Mouse (Mus musculus) testis, adult 2 months (tissue): Measurements from ENCODE around the gene Dgkz.

Experiments
- CTCF ChIP-seq: fragments of 200-500 bp; IDR thresholded peaks from 2 replicates; pipeline ENCODE4 v1.5.1; 2012; ENCODE audit warnings: low read depth, mild to moderate bottlenecking, inconsistent platforms, low read length, moderate library complexity; ENCODE audit not compliant: control insufficient read depth, insufficient read depth, insufficient replicate concordance
- POLR2A ChIP-seq: fragments of 200-500 bp; IDR thresholded peaks from 2 replicates; pipeline ENCODE4 v1.6.1; 2012; ENCODE audit warnings: low read depth, mild to moderate bottlenecking, inconsistent platforms, low read length, moderate library complexity; ENCODE audit not compliant: control insufficient read depth

- TF ChIP-seq CTCF (no peak), POLR2A (no peak)
These were observed 55.5 kb downstream of the Dgkz start for GRCm38 (mm10) chr2:91920130-91920529.
